Mouse (Mus musculus): ENCODE data around the gene Zfp185. TPM values are rescaled to one million over a fixed set of nuclear protein-coding genes. Genes with fewer than 3 reads are reported as not detected.

Gene Zfp185
- polyA plus RNA-seq (2014; fragmentation: Nextera tagmentation; extraction: Ambion mirVana): 25.7 and 28.2 TPM in 2 replicates

- ATAC-seq (ENCODE audit: low read depth): peak; percentile 91
- Histone ChIP-seq H3K27ac (replicated peaks; ENCODE audit: low read depth, low read length) (peak within 1 kb of the TSS; percentile 33; the same call in 1 of the 2 replicates), H3K27me3 (replicated peaks; ENCODE audit: control insufficient read depth, insufficient read depth, low read length) (no peaks in the 10 kb centered on the region), H3K36me3 (ENCODE audit: control insufficient read depth, insufficient read depth, low read length) (no peaks in the 10 kb centered on the region), H3K4me1 (ENCODE audit: control insufficient read depth, insufficient read depth, low read length) (no peaks in the 10 kb centered on the region; the same call in 1 of the 2 replicates), H3K4me2 (ENCODE audit: low read depth, low read length) (peak within 1 kb of the TSS; percentile 63), H3K9me3 (ENCODE audit: control insufficient read depth, low read length) (no peaks in the 10 kb centered on the region), H3K9ac (ENCODE audit: low read depth, low read length) (peak within 1 kb of the TSS; percentile 62), H3K4me3 (ENCODE audit: low read depth, low read length) (peak within 1 kb of the TSS; percentile 43)
- 18% methylated on average over 8 of the region's 45 CpGs for WGBS
- peak; percentile 74 for DNase-seq (ENCODE audit: low spot score)
Observed at GRCm38 (mm10) chrX:72986841-72987519, at the start of gene Zfp185. Gene Zfp185 (plus strand): TSS chrX:72987339.

DNA sequence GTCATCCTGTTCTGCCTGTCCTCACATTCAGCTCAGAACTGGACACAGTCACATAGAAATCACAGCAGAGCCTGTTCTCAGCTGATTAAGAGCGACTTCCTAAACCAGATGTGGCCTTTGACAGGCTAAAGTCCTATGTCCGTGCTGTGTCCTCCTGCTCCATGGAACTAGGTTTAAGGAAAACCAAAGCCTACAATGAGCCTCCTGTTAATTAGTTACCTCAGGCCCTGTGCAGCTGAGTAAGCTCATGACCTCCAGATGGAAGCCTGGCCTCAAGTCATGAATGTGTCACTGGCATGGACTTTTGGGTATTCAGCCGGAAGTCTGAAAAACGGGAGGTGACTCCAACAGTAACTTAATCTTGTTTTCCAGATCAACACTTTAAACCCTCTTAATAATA, 33.7 kb upstream of the Zfp185 start:
- Histone ChIP-seq H3K36me3 (ENCODE audit: control insufficient read depth, insufficient read depth, low read length) (0 out of 2 replicates have a peak, but pooled peaks cover 5% of the 10 kb centered on the region), H3K4me1 (ENCODE audit: control insufficient read depth, insufficient read depth, low read length) (no peaks in the 10 kb centered on the region), H3K9me3 (ENCODE audit: control insufficient read depth, low read length) (no peaks in the 10 kb centered on the region), H3K4me3 (ENCODE audit: low read depth, low read length) (no peak overlapping the region), H3K27me3 (replicated peaks; ENCODE audit: control insufficient read depth, insufficient read depth, low read length) (no peaks in the 10 kb centered on the region), H3K27ac (replicated peaks; ENCODE audit: low read depth, low read length) (no peak overlapping the region), H3K9ac (ENCODE audit: low read depth, low read length) (no peak overlapping the region), H3K4me2 (ENCODE audit: low read depth, low read length) (no peak overlapping the region)
- DNase-seq (ENCODE audit: low spot score): no peak
- no peak for ATAC-seq (ENCODE audit: low read depth)
- 75% methylated on average over 4 of the region's 4 CpGs for WGBS

GRCm38 (mm10) chrX:72956486-72956885, 30.7 kb upstream of the Zfp185 start:
- H3K4me2 ChIP-seq (ENCODE audit: low read depth, low read length): no peak overlapping the region
- H3K4me1 ChIP-seq (ENCODE audit: control insufficient read depth, insufficient read depth, low read length): no peaks in the 10 kb centered on the region
- DNase-seq (ENCODE audit: low spot score) (peak; percentile 6), ATAC-seq (ENCODE audit: low read depth) (no peak)
- no peaks in the 10 kb centered on the region for H3K9me3 ChIP-seq (ENCODE audit: control insufficient read depth, low read length)
- H3K27ac ChIP-seq (replicated peaks; ENCODE audit: low read depth, low read length): no peak overlapping the region
- H3K36me3 ChIP-seq (ENCODE audit: control insufficient read depth, insufficient read depth, low read length): 0 out of 2 replicates have a peak, but pooled peaks cover 5% of the 10 kb centered on the region
- H3K4me3 ChIP-seq (ENCODE audit: low read depth, low read length): no peak overlapping the region
- H3K9ac ChIP-seq (ENCODE audit: low read depth, low read length): no peak overlapping the region
- WGBS: 75% methylated on average over 4 of the region's 4 CpGs
- H3K27me3 ChIP-seq (replicated peaks; ENCODE audit: control insufficient read depth, insufficient read depth, low read length): no peaks in the 10 kb centered on the region

GRCm38 (mm10) chrX:72960431-72960830, 26.7 kb upstream of the Zfp185 start:
- Histone ChIP-seq H3K9me3 (ENCODE audit: control insufficient read depth, low read length) (no peaks in the 10 kb centered on the region), H3K9ac (ENCODE audit: low read depth, low read length) (no peak overlapping the region), H3K4me2 (ENCODE audit: low read depth, low read length) (no peak overlapping the region), H3K27ac (replicated peaks; ENCODE audit: low read depth, low read length) (no peak overlapping the region), H3K27me3 (replicated peaks; ENCODE audit: control insufficient read depth, insufficient read depth, low read length) (no peaks in the 10 kb centered on the region), H3K4me3 (ENCODE audit: low read depth, low read length) (no peak overlapping the region), H3K4me1 (ENCODE audit: control insufficient read depth, insufficient read depth, low read length) (no peaks in the 10 kb centered on the region), H3K36me3 (ENCODE audit: control insufficient read depth, insufficient read depth, low read length) (no peaks in the 10 kb centered on the region)
- ATAC-seq (ENCODE audit: low read depth) (no peak), DNase-seq (ENCODE audit: low spot score) (no peak)
- 86% methylated on average over 4 of the region's 4 CpGs for WGBS

DNA sequence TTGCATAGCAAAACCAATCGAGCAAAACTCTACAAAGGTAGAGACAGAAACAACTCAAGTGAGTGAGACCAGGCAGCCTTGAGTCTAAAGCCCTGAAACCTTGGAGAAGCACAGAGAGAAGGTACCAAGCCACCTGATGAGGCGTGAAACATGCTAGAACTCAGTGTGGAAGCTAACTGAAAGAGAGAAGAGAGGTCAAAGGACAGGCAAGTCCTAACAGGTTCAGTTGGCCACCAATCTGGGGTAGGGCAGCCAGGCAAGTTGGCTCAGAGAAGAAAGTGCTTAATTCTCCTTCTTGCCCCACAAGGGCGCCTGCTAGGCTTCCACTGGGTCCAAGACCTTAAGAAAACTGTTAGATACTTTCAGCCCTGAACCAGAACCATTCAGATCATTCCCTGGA, 25.6 kb upstream of the Zfp185 start:
- no peak overlapping the region for H3K27ac ChIP-seq (replicated peaks; ENCODE audit: low read depth, low read length)
- no peaks in the 10 kb centered on the region for H3K9me3 ChIP-seq (ENCODE audit: control insufficient read depth, low read length)
- H3K9ac ChIP-seq (ENCODE audit: low read depth, low read length): no peak overlapping the region
- no peak overlapping the region for H3K4me2 ChIP-seq (ENCODE audit: low read depth, low read length)
- WGBS: 65% methylated on average over 2 of the region's 3 CpGs
- H3K36me3 ChIP-seq (ENCODE audit: control insufficient read depth, insufficient read depth, low read length): no peaks in the 10 kb centered on the region
- no peak overlapping the region for H3K4me3 ChIP-seq (ENCODE audit: low read depth, low read length)
- no peaks in the 10 kb centered on the region for H3K27me3 ChIP-seq (replicated peaks; ENCODE audit: control insufficient read depth, insufficient read depth, low read length)
- no peak for DNase-seq (ENCODE audit: low spot score)
- ATAC-seq (ENCODE audit: low read depth): no peak
- H3K4me1 ChIP-seq (ENCODE audit: control insufficient read depth, insufficient read depth, low read length): no peaks in the 10 kb centered on the region

DNA sequence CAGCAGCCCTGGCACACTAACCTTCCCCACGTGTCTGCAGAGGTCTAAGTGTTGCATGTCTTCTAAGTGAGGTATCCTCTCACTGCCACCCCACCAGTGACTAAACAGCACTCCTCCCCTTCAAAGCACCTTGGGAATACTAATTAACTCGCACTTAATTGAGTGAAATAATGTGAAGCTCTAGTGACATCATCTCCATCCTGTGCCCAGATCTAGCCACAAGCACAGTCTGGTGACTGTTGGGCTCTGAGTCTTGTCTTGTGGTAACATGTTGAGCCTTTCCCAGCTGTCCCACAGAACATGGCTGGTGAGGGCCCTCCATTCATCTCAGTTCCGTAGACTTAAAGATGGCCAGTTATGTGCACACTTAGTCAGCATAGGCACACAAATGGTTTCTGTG, 24.4 kb upstream of the Zfp185 start:
- Histone ChIP-seq H3K27me3 (replicated peaks; ENCODE audit: control insufficient read depth, insufficient read depth, low read length) (no peaks in the 10 kb centered on the region; the same call in 1 of the 2 replicates), H3K4me2 (ENCODE audit: low read depth, low read length) (no peak overlapping the region), H3K4me1 (ENCODE audit: control insufficient read depth, insufficient read depth, low read length) (no peaks in the 10 kb centered on the region), H3K4me3 (ENCODE audit: low read depth, low read length) (no peak overlapping the region), H3K9me3 (ENCODE audit: control insufficient read depth, low read length) (no peaks in the 10 kb centered on the region), H3K36me3 (ENCODE audit: control insufficient read depth, insufficient read depth, low read length) (no peaks in the 10 kb centered on the region), H3K9ac (ENCODE audit: low read depth, low read length) (no peak overlapping the region), H3K27ac (replicated peaks; ENCODE audit: low read depth, low read length) (no peak overlapping the region)
- 76% methylated on average over 3 of the region's 3 CpGs for WGBS
- DNase-seq (ENCODE audit: low spot score) (no peak), ATAC-seq (ENCODE audit: low read depth) (no peak)

GRCm38 (mm10) chrX:72982831-72983230, 4.3 kb upstream of the Zfp185 start:
- no peak overlapping the region for H3K27ac ChIP-seq (replicated peaks; ENCODE audit: low read depth, low read length)
- no peaks in the 10 kb centered on the region for H3K27me3 ChIP-seq (replicated peaks; ENCODE audit: control insufficient read depth, insufficient read depth, low read length)
- no peaks in the 10 kb centered on the region for H3K36me3 ChIP-seq (ENCODE audit: control insufficient read depth, insufficient read depth, low read length)
- no peak overlapping the region for H3K4me2 ChIP-seq (ENCODE audit: low read depth, low read length)
- DNase-seq (ENCODE audit: low spot score) (no peak), ATAC-seq (ENCODE audit: low read depth) (no peak)
- no peaks in the 10 kb centered on the region; the same call in 1 of the 2 replicates for H3K4me1 ChIP-seq (ENCODE audit: control insufficient read depth, insufficient read depth, low read length)
- no peak overlapping the region for H3K4me3 ChIP-seq (ENCODE audit: low read depth, low read length)
- WGBS: 59% methylated on average over 6 of the region's 6 CpGs
- H3K9ac ChIP-seq (ENCODE audit: low read depth, low read length): no peak overlapping the region
- no peaks in the 10 kb centered on the region for H3K9me3 ChIP-seq (ENCODE audit: control insufficient read depth, low read length)

GRCm38 (mm10) chrX:72985607-72986006, 1.5 kb upstream of the Zfp185 start:
- Histone ChIP-seq H3K4me3 (ENCODE audit: low read depth, low read length) (no peak overlapping the region), H3K9me3 (ENCODE audit: control insufficient read depth, low read length) (no peaks in the 10 kb centered on the region), H3K27me3 (replicated peaks; ENCODE audit: control insufficient read depth, insufficient read depth, low read length) (no peaks in the 10 kb centered on the region), H3K4me2 (ENCODE audit: low read depth, low read length) (no peak overlapping the region), H3K4me1 (ENCODE audit: control insufficient read depth, insufficient read depth, low read length) (no peaks in the 10 kb centered on the region; the same call in 1 of the 2 replicates), H3K9ac (ENCODE audit: low read depth, low read length) (no peak overlapping the region), H3K27ac (replicated peaks; ENCODE audit: low read depth, low read length) (no peak overlapping the region), H3K36me3 (ENCODE audit: control insufficient read depth, insufficient read depth, low read length) (no peaks in the 10 kb centered on the region)
- ATAC-seq (ENCODE audit: low read depth) (no peak), DNase-seq (ENCODE audit: low spot score) (no peak)
- 88% methylated on average over 2 of the region's 2 CpGs for WGBS

- Histone ChIP-seq H3K36me3 (ENCODE audit: control insufficient read depth, insufficient read depth, low read length) (no peaks in the 10 kb centered on the region), H3K27me3 (replicated peaks; ENCODE audit: control insufficient read depth, insufficient read depth, low read length) (no peaks in the 10 kb centered on the region), H3K4me2 (ENCODE audit: low read depth, low read length) (peak overlapping the region; percentile 63), H3K4me1 (ENCODE audit: control insufficient read depth, insufficient read depth, low read length) (no peaks in the 10 kb centered on the region; the same call in 1 of the 2 replicates), H3K9me3 (ENCODE audit: control insufficient read depth, low read length) (no peaks in the 10 kb centered on the region), H3K9ac (ENCODE audit: low read depth, low read length) (peak overlapping the region; percentile 62), H3K4me3 (ENCODE audit: low read depth, low read length) (peak overlapping the region; percentile 43), H3K27ac (replicated peaks; ENCODE audit: low read depth, low read length) (peak overlapping the region; percentile 33; the same call in 1 of the 2 replicates)
- WGBS: 31% methylated on average over 10 of the region's 14 CpGs
- DNase-seq (ENCODE audit: low spot score): no peak
- no peak for ATAC-seq (ENCODE audit: low read depth)
Observed at GRCm38 (mm10) chrX:72987520-72987905, 374 bp downstream of the Zfp185 start.

All from embryonic facial prominence, embryonic 14.5 days (tissue).